Mouse (Mus musculus) testis, adult 2 months (tissue): ENCODE measurements around the gene Arl6ip4.

Experiments
- CTCF ChIP-seq: fragments of 200-500 bp; IDR thresholded peaks from 2 replicates; pipeline ENCODE4 v1.5.1; 2012; ENCODE audit warnings: low read depth, mild to moderate bottlenecking, inconsistent platforms, low read length, moderate library complexity; ENCODE audit not compliant: control insufficient read depth, insufficient read depth, insufficient replicate concordance
- POLR2A ChIP-seq: fragments of 200-500 bp; IDR thresholded peaks from 2 replicates; pipeline ENCODE4 v1.6.1; 2012; ENCODE audit warnings: low read depth, mild to moderate bottlenecking, inconsistent platforms, low read length, moderate library complexity; ENCODE audit not compliant: control insufficient read depth

GRCm38 (mm10) chr5:124086876-124087275 is 29.0 kb upstream of the Arl6ip4 start:
- no peak for TF ChIP-seq CTCF
- no peak for TF ChIP-seq POLR2A
